Mouse (Mus musculus) ES-Bruce4 (cell line): ENCODE data around the gene Slc39a13. TPM values are rescaled to one million over a fixed set of nuclear protein-coding genes. Genes with fewer than 3 reads are reported as not detected.
"Not testable (repeated sequence)": the region's sequence is repeated elsewhere in the genome, so short reads cannot be mapped to it uniquely, and the experiment has no call there.

Experiments
- H3K27ac ChIP-seq: 2 replicates; pipeline ENCODE4 v1.5.1; 2012; ENCODE audit warnings: low read length, inconsistent platforms; ENCODE audit not compliant: insufficient read depth
- H3K27me3 ChIP-seq: 2 replicates; pipeline ENCODE4 v1.6.1; 2012; ENCODE audit warnings: mild to moderate bottlenecking, low read length, inconsistent platforms; ENCODE audit not compliant: control insufficient read depth, poor library complexity, insufficient read depth, severe bottlenecking
- H3K36me3 ChIP-seq: 2 replicates; pipeline ENCODE4 v1.6.1; 2012; ENCODE audit warnings: inconsistent platforms, mild to moderate bottlenecking, low read length, moderate library complexity; ENCODE audit not compliant: control insufficient read depth, poor library complexity, insufficient read depth, severe bottlenecking
- H3K4me1 ChIP-seq: one replicate; pipeline ENCODE4 v1.8.1; 2011; ENCODE audit warnings: low read length; ENCODE audit not compliant: control insufficient read depth, insufficient read depth
- H3K4me3 ChIP-seq: 2 replicates; pipeline ENCODE4 v1.5.1; 2011; ENCODE audit warnings: low read depth, mild to moderate bottlenecking, low read length
- H3K9ac ChIP-seq: 2 replicates; pipeline ENCODE4 v1.6.1; 2012; ENCODE audit warnings: low read depth, mild to moderate bottlenecking, inconsistent platforms; ENCODE audit not compliant: poor library complexity, severe bottlenecking
- H3K9me3 ChIP-seq: replicated peaks from 2 replicates; pipeline ENCODE4 v1.6.1; 2012; ENCODE audit warnings: mild to moderate bottlenecking, low read length, inconsistent platforms; ENCODE audit not compliant: control insufficient read depth, poor library complexity, insufficient read depth, severe bottlenecking
- CTCF ChIP-seq: IDR thresholded peaks from one replicate; pipeline ENCODE4 v1.8.1; 2011; ENCODE audit warnings: low read depth, low read length
- EP300 ChIP-seq: IDR thresholded peaks from 2 replicates; pipeline ENCODE4 v1.6.1; 2011; ENCODE audit warnings: low read depth, low read length; ENCODE audit not compliant: insufficient read depth
- POLR2A ChIP-seq: IDR thresholded peaks from one replicate; pipeline ENCODE4 v1.8.1; 2011; ENCODE audit warnings: low read length; ENCODE audit not compliant: insufficient read depth
- polyA plus RNA-seq: library from polyadenylated mRNA; stranded (reverse); fragments of >200 nt; gene quantifications from 2 replicates; pipeline ENCODE4 v1.2.4, GENCODE M21; 2011; ENCODE audit warnings: low read depth; ENCODE audit not compliant: missing spikeins, insufficient read depth, insufficient read length

Slc39a13 gene
- polyA plus RNA-seq, 1 experiment: 9.2 TPM

- peaks cover 2% of the 10 kb centered on the region for H3K4me1 ChIP-seq
Measured at GRCm38 (mm10) chr2:91027391-91028214, 42.6 kb downstream of the Slc39a13 start.

GRCm38 (mm10) chr2:91026491-91026890, 43.7 kb downstream of the Slc39a13 start:
- H3K27me3 ChIP-seq: no peaks in the 10 kb centered on the region
- TF ChIP-seq CTCF: no peak
- TF ChIP-seq EP300: no peak
- no peak for TF ChIP-seq POLR2A
- H3K4me1 ChIP-seq: peaks cover 2% of the 10 kb centered on the region
- H3K36me3 ChIP-seq: no peaks in the 10 kb centered on the region
- H3K27ac ChIP-seq: no peak overlapping the region
- no peak overlapping the region for H3K4me3 ChIP-seq
- no peak overlapping the region for H3K9ac ChIP-seq
- no peaks in the 10 kb centered on the region for H3K9me3 ChIP-seq

More at GRCm38 (mm10) chr2:91027391-91028214, 42.6 kb downstream of the Slc39a13 start:
- Histone ChIP-seq H3K9ac (no peak overlapping the region), H3K4me3 (no peak overlapping the region), H3K9me3 (no peaks in the 10 kb centered on the region), H3K36me3 (no peaks in the 10 kb centered on the region), H3K27me3 (no peaks in the 10 kb centered on the region), H3K27ac (no peak overlapping the region)
- TF ChIP-seq CTCF (no peak), EP300 (no peak), POLR2A (no peak)

GRCm38 (mm10) chr2:91025081-91025516, 45.1 kb downstream of the Slc39a13 start:
- Histone ChIP-seq H3K4me3 (no peak overlapping the region), H3K36me3 (0 out of 2 replicates have a peak, but pooled peaks cover 4% of the 10 kb centered on the region)

GRCm38 (mm10) chr2:91023956-91024355, 46.3 kb downstream of the Slc39a13 start:
- peaks cover 2% of the 10 kb centered on the region for H3K4me1 ChIP-seq
- no peaks in the 10 kb centered on the region for H3K27me3 ChIP-seq
- no peak overlapping the region for H3K9ac ChIP-seq
- no peaks in the 10 kb centered on the region for H3K9me3 ChIP-seq
- H3K27ac ChIP-seq: no peak overlapping the region
- peaks cover 10% of the 10 kb centered on the region for H3K36me3 ChIP-seq
- no peak for TF ChIP-seq CTCF
- no peak for TF ChIP-seq POLR2A
- TF ChIP-seq EP300: no peak
- H3K4me3 ChIP-seq: no peak overlapping the region

More at GRCm38 (mm10) chr2:91025081-91025516, 45.1 kb downstream of the Slc39a13 start:
- Histone ChIP-seq H3K27ac (no peak overlapping the region), H3K27me3 (no peaks in the 10 kb centered on the region), H3K9ac (no peak overlapping the region), H3K9me3 (no peaks in the 10 kb centered on the region), H3K4me1 (peaks cover 2% of the 10 kb centered on the region)
- TF ChIP-seq CTCF: no peak
- TF ChIP-seq EP300: no peak
- no peak for TF ChIP-seq POLR2A

- Histone ChIP-seq H3K27me3 (no peaks in the 10 kb centered on the region), H3K36me3 (peaks cover 10% of the 10 kb centered on the region), H3K4me1 (peaks cover 2% of the 10 kb centered on the region), H3K9me3 (no peaks in the 10 kb centered on the region), H3K27ac (peak overlapping the region; percentile 91), H3K9ac (no peak overlapping the region), H3K4me3 (no peak overlapping the region)
- TF ChIP-seq POLR2A: no peak
- TF ChIP-seq EP300: no peak
- TF ChIP-seq CTCF: no peak
Measured at GRCm38 (mm10) chr2:91023131-91023530, 47.1 kb downstream of the Slc39a13 start.

- not testable (repeated sequence) for H3K4me1 ChIP-seq, H3K9ac ChIP-seq, H3K9me3 ChIP-seq, H3K27me3 ChIP-seq, H3K4me3 ChIP-seq, H3K27ac ChIP-seq
- peaks cover 10% of the 10 kb centered on the region for H3K36me3 ChIP-seq
Measured at GRCm38 (mm10) chr2:91022266-91022665, 48.0 kb downstream of the Slc39a13 start.
